Mouse (Mus musculus) cerebral cortex, adult 2 months (tissue): Measurements from ENCODE around the gene Cdh18.

ENCODE experiments used
- WGBS: fragments of 180-500 bp; shearing (Covaris S2); methylation state at CpG from one replicate; pipeline ENCODE4 v1.1.7; 2018; 5-methylcytosine and 5-hydroxymethylcytosine counted together

The Cdh18 gene

DNA sequence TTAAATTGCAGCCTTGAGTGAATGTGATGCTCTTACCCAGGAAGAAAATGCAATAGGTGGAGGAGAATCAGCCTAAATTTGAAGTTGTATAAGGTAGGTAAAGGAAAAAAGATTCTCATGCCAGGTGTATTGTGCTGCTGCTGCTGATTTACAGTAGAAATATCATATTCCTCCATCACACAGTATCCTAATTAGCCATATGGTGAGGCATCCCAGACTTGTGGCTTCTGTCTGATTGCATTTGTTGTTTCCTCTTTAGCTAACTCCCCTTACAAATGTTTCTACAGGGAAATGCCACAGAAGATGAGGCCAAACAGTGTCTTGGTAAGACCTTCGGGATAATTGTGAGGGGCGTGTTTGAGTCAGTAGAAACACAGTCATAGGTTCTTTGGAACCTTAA is 802.3 kb downstream of the Cdh18 start:
- 66% methylated on average over 2 of the region's 2 CpGs for WGBS

DNA sequence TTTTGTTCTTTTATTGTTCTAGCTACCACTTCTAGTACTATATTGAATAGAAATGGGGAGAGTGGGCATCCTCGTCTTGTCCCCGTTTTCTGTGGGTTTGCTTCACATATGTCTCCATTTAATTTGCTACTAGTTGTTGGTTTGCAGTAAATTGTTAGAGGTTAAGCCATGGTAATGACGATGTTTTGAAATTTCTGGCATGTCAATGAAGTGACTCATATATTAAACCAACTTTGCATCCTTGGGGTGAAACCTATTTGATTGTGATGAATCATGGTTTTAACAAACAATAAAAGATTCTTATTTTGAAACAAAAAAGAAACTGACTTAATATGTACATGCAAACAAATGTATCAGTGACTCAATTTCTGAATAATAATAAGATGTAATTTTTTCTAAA is 817.5 kb downstream of the Cdh18 start:
- WGBS: 86% methylated on average over 3 of the region's 3 CpGs

DNA sequence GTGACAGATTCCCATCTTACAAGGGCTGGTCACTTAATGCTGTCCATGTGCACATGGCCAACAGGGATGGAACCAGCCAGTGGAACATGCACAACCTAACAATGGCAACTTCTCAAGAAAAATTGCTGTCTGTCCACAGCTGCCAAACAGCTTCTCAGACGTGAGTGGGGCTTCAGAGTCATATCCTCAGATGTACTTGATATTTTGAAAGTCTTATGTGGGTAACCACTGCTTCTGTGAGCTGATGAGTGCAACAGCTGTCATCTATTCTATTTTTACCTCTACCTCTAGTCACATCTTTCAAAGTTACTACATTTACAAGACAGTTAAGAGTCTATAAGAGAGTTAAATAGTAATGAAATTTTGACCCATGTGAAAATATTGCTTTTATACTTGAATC is 818.9 kb downstream of the Cdh18 start:
- WGBS: 54% methylated on average over 1 of the region's 1 CpGs

DNA sequence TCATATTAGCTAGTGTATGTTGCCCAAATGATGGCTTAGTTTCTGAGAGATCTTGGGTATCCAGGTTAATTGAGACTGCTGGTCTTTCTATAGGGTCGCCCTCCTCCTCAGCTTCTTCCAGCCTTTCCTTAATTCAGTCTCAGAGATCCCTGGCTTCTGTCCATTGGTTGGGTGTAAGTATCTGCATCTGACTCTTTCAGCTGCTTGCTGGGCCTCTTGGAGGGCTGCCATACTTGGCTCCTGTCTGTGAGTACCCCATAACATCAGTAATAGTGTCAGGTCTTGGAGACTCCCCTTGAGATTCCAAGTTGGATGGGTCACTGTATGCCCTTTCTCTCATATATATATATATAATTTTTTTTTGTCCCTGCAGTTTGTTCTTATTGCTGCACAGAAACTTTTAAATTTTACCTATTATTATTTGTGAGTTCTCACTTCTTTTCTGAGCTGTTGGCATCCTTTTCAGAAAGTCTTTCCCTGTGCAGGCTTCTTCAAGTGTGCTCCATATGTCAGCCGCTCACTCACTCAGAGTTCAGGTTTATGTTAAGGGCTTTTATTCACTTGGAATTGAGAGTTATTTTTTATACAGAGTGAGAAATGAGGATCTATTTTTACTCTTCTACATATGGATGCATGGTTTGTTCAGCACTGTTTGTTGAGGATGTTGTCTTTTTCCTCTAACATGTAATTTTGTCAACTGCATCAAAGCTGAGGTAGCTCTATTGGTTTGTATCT is 829.4 kb downstream of the Cdh18 start:
- WGBS: 52% methylated on average over 2 of the region's 2 CpGs

DNA sequence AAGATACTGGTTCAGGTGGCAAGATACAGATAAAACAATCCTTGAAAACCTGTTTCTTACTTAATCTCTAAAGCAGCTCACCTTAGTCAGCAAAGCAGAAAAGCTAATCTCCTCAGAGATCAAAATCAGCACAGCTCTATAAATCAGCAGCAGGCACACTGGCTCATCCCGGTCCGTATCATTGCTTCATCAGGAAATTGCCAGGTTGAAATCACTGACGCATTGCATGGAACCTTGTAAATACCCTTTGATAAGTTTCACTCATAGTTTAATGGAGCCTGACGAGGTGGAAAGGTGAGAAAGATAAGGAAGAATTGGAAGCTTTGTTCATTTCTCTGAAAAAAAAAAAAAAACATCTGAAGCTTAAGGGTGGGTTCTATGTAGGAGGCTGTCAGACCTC is 837.0 kb downstream of the Cdh18 start:
- WGBS: 84% methylated on average over 4 of the region's 4 CpGs

DNA sequence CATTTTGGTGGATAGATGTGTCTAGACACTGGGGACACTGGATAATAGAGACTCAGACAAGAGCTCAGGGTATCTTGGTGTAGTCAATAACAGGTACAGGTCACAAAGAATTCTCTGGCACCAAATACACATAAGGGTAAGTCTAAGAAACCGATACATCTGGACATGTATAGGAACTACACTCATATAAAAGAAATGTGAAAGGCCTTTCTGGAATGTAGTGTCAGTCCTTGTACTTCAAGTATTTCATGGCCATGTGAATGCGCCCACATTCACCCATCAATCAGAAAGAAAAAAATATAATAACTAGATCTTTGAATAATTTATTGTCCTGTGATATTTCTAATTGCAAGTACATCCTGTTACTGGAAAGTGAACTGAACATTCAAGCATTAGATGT is 855.0 kb downstream of the Cdh18 start:
- WGBS: 82% methylated on average over 2 of the region's 2 CpGs

DNA sequence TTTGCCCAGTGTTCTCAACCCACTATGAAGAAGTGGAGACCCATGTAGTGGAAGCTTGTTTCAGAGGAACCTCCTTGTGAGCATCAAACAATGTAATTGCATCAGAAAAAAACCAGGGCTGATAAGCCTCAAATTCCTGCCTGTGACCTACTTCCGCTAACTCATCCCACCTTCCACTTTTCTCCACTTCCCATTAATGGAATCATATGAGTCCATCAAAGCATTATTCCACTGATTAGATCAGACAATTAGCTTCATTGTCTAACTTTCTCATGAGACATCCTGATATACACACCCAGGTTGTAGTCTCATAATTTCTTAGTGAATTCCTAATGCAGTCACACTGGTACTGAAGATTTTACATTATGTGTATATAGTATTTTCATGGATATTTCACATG is 859.4 kb downstream of the Cdh18 start:
- WGBS: 95% methylated on average over 1 of the region's 1 CpGs

DNA sequence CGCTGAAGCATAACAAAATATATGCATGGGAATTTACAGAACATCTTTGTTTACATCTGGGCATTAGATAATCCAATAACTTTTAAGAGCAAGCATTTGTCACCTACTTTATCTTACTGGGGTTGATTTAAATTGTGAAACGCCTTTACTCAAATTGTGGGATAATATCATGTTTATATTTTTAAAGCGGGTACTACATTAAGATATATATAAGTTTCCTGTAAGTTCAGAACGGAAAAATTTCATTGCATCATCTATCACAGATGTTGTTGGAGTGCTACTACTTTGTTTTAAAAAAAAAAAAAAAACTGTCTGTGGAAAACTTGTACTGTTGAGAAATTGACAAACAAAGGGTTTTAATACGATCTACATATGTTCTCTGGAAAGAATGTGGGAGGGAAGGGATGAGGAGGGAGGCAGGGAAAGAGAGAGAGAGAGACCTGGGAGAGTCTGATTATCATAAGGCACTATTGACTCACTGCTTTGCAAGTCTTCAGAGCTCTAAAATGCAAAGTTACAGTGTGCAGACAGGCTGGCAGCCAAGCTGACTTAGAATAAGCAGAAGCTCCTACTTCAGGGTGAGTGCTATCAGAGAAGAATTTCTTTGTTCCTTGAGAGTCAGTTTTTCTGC is 867.7 kb downstream of the Cdh18 start:
- WGBS: 52% methylated on average over 5 of the region's 5 CpGs

DNA sequence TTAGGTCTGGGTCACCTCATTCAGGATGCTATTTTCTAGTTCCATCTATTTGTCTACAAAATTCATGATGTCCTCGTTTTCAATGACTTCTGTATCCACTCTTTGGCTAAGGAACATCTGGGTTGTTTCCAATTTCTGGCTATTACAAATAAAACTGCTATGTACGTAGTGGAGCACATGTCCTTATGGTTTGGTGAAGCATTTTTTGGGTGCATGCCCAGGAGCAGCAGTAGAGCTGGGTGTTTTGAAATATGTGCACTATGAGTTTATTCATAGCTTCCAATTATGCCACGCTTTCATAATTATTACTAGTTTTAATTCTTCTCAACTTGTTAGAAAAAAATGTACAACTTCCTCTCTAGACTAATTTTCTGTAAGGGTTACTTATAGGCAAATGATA is 871.2 kb downstream of the Cdh18 start:
- WGBS: 31% methylated on average over 3 of the region's 3 CpGs

DNA sequence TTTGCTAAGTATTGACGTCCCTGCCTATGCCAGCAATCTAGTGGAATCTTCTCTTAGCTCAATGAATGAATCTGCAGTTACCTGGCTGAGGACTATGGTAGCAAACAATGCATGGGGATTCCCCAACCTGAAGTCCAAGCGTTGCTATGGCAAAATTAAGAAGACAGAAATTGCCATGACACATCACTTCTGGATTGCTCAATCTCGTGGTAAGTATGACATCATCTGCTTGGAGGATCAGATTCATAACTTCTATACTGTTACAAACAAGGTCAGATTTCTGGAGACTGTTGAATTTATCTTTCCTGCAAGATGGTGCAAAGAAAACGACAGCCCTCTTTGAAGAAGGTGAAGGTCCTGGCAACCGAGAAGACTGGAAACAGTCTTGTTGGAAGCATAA is 881.2 kb downstream of the Cdh18 start:
- WGBS: 82% methylated on average over 5 of the region's 5 CpGs

DNA sequence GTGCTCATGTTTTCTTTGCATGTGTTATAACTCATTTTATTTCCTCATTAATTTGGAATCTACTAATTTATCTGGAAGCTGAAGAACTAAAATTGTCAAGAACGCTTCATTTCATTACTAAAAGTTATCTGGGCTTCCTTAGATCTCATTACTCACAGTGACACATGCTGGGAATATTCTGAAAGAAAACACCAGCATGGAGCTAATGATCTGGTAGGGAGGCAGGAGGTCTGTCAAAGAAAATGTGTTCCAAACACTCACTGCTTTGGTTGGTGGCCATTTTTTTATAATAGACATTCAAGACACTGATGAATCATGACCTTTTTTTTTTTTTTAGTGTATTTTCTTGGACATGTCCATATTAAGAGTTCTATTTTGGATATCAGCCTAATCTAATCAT is 899.7 kb downstream of the Cdh18 start:
- WGBS: 69% methylated on average over 1 of the region's 1 CpGs

DNA sequence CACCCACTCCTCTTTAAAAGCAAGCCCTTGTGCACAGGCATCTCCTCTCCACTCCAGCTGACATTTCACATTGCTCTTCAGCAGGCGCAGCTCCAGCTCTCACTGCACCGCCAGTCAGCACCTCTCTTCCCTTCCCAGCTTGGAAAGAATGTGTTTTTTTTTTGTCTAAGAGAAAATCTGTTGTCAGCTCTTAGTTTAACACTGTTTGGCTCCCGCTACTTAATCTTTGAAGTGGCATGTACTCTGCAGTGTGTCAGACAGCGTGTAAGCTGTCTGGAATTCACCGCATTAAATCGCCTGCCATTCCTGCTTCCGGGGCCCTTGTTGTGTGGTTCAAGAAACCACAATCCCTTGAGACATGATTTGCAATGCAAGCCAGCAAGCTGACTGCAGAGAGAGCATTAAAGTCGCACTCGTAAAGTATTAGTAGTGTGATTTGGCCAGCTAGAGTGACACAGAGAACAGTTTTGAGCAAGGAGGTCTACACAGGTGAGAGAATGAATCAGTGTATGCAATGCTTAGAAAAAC is 903.3 kb downstream of the Cdh18 start:
- 17% methylated on average over 9 of the region's 9 CpGs for WGBS

DNA sequence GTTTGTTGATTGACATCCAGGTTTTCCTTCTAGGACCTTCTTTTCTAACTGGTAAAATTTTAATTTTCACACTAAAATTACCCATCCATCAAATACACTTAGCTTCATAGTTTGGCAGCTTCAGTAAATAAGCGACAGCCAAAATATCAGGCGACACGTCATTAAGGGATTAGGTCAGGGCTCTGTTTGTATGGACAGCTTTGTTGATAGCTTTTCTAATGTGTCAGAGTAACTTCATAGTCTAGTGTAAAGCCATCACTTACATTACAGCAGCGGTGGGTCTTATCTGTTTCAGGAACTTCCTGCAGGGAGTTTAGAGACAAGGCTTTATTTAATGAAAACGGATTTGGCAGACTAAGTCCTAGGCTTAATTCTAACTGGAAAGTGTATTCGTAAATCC is 904.5 kb downstream of the Cdh18 start:
- WGBS: 85% methylated on average over 6 of the region's 6 CpGs

DNA sequence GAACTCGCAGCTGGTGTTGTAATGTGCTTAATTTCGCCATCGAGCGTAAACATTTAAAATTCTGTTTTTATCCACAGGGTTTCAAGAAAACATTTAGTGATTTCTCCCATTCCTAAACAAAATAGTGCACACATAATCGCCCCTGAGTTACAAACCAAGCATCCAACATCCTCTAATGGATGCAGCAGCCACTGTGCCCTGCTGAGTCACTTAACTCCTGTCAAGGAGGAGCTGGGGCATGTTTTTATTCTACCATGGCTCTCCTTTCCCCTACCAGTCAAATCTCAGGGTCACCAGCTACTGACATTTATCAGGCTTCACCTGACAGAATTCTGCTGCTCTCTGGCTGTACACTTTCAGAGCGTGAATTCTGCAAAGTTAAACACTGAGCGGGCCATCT is 906.5 kb downstream of the Cdh18 start:
- 78% methylated on average over 7 of the region's 7 CpGs for WGBS

DNA sequence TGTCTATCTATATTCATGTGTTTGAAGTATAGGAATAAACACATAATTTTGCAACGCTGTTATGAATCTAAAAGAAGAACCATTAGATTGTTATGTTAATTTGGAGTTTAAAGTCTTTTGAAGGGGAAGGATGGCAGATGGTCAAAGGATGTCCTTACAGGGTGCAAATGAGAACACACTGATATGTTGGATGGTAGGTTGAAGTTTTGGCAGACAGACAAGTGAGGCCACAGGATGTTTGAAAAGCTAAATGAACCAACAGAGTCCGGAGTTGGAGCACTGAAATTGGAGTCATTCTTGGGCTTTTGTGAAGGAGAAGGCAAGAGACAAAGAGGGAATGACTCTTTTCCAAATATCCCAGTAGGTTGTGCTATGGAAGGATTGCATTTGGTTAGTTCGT is 908.6 kb downstream of the Cdh18 start:
- WGBS: 53% methylated on average over 3 of the region's 3 CpGs

DNA sequence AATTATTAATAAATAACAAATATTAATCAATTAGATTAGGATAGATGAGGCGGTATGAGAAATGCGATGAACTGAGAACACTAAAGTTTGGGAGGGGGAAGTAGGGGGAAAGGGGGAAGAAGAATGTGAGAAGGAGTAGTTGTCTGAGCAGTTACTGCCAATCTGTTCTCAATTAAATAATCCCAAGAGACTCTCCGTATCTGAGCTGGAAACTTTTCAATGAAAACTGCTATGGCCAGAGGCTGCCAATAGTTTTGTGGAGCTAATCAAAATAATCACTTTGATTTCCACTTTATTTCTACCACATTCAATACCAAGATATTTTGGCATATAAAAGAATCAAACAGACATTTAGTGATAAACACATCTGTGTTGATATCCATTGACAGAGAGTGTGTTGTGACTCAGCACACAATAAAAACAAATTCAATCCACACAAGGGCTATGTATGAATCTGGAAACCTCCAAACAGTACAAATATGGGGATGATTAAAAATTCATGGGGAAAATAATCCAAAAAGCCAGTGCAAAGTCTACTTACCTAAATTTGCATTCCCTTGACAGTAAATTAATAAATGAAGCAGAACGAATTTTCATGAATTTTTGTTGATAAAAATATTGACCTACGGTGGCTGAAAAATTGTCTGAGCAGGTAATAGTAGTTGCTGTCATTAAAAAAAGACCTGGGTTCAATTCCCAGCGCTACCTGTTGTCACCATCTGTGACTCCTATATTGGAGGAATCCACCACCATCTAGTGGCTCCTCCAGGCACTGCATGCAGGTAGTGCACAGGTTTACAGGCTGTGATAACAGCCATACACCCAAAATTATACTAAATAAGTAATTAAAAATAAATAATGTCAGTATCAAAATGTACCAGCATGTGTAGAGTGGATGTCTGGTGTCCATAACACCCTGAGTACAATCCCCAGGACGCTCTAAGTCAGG is 922.0 kb downstream of the Cdh18 start:
- WGBS: 77% methylated on average over 7 of the region's 7 CpGs

DNA sequence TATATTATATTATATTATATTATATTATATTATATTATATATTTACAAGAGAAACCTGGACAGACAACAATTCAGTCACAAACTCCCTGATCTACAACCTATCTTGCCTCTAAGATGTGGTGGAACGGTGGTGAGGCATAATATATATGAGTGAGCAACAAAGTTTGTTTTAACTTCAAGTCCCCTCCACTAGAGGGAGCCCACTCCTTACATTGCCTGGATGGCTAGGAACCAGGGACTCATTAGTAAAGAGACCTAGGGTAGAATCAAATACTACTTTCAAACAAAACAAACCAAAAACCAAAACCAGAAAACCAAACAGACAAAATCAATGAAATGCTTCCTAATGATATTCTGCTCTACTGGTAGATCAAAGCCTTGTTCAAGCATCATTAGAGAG is 937.5 kb downstream of the Cdh18 start:
- WGBS: 61% methylated on average over 1 of the region's 1 CpGs

DNA sequence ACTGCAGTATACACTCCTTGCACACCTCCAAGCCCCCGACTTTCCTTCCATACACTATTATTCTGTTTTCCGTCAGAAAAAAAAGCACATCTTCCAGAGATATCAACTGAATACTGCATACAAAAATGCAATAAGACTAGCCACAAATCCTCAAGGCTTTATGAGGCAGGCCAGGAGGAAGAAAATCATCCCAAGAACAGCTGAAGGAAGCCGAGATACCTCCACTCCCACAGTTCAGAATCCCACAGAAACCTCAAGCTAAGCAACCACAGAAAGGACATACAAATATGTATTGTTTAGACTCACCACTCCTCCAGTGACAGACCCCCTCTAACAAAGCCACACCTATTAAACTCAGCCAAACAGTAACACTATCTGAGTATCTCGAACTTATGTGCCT is 957.7 kb downstream of the Cdh18 start:
- WGBS: 81% methylated on average over 4 of the region's 4 CpGs

DNA sequence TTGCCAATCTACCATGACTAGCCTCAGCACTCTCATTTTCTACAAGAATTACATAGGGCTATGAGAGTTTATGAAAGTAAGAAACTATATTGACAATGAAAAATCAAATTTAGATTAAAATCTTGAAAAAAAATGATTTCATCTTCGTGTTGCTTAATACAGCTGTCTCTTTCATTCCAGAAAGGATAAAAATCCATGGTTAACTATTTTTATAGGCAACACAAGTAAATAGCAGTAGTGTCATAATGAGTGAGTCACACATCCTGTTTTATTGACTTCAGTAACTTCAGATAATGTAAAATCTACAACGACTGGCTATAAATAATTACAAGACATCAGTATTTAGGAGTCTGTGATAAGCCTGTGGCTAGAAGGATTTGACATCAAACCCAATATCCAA is 960.9 kb downstream of the Cdh18 start:
- WGBS: 58% methylated on average over 2 of the region's 2 CpGs

DNA sequence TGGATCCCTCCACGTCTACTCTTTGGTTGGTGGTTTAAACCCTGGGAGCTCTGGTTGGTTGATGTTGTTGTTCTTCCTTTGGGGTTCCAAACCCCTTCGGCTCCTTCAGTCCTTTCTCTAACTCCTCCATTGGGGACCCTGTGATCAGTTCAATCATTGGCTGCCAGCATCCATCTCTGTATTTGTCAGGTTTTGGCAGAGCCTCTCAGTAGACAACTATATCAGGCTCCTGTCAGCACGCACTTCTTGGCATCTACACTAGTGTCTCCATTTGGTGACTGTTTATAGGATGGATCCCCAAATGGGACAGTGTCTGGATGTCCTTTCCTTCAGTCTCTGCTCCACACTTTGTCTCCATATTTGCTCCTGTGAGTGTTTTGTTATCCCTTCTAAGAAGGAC is 967.0 kb downstream of the Cdh18 start:
- WGBS: 83% methylated on average over 3 of the region's 3 CpGs

DNA sequence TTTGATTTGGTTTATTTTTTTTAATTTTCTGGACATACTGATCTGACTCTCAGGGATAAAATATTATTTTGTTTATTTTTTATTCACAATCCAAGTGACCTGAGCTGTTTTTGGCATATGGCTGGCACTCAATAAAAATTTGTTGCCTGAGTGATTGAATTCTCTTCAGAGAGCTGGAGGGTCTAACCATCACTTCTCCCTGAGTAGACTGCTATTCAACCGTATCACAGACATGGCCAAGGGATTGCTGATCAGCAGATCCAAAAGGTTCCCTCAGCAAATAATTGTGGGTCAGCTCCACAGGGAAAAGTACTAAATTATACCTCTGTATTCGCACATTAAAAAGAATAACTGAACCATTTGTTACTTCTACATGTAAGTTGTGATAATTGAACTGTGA is 969.3 kb downstream of the Cdh18 start:
- WGBS: 83% methylated on average over 2 of the region's 2 CpGs
